Mouse (Mus musculus) c-Kit-positive CD71-negative TER-119-negative erythroid progenitor cells, embryonic 14.5 days (primary cell): ENCODE data around the gene Ascl4.

Experiments used
- DNase-seq: peaks from one replicate; pipeline ENCODE4 v3.0.0-alpha.2; 2013; ENCODE audit warnings: low read depth

Ascl4 gene

GRCm38 (mm10) chr10:85927676-85928445, at the start of gene Ascl4:
TSS of gene Ascl4 (plus strand) at chr10:85927681.
- no peak for DNase-seq

DNA sequence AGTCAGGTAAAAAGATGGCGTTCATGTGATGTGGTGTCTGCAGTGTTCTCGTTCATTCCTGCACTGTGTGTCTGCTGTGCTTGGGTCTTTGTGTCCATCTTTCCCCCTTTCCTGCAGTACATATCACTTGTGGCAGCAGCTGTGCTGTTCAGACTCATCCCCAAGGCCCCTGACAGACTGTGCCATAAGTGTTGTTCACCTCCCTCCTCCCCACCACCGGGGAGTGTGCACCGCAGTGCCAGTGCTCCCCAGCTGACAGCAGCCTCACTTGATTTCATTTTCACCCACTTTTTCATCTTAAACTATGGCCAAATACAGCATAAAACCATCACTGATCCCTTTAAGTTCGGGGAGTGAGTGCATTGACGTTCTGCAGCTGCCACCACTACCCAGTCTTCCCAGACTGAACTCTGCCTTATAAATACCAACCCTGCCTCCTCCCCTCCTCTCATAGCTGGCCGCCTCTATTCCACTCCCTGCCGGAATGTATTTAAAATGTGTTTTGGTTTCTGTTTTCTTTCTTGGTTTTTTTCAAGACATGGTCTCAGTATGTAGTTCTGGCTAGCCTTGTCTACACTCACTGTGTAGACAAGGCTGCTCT, 47.5 kb upstream of the Ascl4 start:
- no peak for DNase-seq

DNA sequence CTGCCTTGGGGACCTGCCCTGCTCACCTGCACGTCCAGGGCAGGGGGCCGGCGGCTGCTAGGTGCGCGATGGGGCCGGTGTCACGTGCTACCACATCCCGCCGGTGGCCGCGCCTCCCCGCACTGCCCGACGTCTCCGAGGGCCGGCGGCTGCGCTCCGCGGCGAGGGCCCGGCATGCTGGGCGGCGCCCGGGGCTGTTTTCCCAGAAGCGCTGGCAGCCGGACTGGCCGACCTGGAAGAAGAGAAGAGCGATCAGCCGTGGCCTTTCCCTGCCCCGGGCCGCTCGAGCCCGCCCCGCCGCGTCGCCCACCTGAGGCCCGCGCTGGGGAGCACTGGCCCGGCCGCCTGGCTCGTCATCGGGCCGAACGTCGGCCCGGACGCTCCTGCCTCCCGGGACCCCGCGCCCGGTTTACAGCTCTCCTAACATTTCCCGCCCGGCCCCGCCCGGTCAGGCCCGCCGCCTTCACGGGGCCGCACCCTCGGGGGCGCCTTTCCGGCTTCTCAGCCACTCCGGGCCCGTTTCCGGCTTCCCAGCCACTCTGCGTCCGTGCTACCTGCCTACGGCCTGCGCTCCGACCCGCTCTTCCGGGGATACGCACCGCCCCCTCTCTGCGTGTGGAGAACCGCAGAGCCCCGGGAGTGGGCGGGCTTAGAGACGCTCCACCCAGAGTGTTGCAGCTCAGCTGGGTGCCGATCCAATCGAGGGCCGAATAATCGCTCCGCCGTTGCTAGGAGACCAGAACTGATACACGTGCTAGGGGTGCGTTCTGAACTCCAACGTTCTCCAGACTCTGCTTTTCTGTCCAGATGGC, 10.8 kb upstream of the Ascl4 start, which contains the start of gene Prdm4:
Gene Prdm4, minus strand, starts transcription at position 645 of the 812 bp plus-strand sequence.
- DNase-seq = peak; percentile 97

DNA sequence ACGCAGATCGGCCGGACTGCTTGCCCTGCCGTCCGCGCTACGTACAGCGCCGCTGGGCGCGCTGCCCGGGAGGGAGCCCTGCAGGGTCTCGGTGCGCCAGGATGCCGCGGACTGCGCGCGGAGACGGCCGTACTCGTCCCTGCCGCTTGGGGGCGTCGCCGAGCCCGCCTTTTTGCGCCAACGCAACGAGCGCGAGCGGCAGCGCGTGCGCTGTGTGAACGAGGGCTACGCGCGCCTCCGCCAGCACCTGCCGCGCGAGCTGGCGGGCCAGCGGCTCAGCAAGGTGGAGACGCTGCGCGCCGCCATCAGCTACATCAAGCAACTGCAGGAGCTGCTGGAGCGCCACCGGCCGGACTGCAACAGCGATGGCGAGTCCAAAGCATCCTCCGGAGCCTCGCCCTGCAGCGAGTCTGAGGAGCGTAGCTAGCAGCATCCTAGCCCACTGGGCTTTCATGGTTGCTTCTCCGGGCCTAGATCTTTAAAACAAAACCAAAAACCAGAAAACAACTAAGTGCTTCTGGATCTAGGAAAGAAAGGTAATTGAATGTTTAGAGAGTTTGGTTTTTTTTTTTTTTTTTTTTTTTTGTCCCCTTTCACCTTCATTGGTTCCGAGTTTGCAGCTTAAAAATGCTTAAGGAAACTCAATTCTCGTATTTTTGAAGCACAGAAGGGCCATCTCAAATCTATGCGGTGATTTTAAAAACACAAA, 1.2 kb downstream of the Ascl4 start:
- peak; percentile 44 for DNase-seq

- no peak for DNase-seq
Measured at GRCm38 (mm10) chr10:85929208-85929591, 1.7 kb downstream of the Ascl4 start.

- no peak for DNase-seq
Measured at GRCm38 (mm10) chr10:85929962-85930361, 2.5 kb downstream of the Ascl4 start.

GRCm38 (mm10) chr10:85936280-85936965, 8.9 kb downstream of the Ascl4 start:
- no peak for DNase-seq

DNA sequence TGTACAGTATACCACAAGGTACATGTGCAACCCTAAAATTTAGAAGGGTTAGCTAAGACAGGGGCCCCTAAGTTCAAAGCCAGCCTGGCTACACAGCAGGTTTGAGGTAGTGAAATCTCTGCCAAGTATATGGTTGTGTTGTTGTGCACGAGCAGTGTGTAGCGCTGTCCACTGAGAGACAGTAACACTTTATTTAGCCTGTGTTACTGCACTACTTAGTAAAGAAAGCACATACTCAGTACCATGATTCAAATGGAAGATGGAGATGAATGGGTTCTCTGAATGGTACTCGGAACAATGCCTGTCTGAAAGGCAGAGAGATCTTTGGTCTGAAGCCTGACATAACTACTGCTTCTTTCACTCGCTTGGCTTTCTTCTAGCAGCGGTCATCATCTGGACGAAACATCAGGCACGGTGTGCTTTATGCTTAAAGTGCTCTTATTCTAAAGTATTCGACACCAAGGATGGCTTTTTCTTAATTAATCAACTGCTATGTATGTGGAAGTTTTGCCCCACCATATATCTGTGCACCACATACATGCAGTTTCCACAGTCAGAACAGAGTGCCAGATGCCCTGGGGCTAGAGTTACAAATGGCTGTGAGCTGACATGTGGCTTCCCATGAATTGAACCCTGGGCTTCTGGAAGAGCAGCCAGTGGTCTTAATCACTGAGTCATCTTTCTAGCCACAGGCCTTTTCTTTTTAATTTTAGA, 21.2 kb downstream of the Ascl4 start:
- DNase-seq = no peak

- DNase-seq = peak; percentile 5
Measured at GRCm38 (mm10) chr10:85951765-85952443, 24.4 kb downstream of the Ascl4 start.

DNA sequence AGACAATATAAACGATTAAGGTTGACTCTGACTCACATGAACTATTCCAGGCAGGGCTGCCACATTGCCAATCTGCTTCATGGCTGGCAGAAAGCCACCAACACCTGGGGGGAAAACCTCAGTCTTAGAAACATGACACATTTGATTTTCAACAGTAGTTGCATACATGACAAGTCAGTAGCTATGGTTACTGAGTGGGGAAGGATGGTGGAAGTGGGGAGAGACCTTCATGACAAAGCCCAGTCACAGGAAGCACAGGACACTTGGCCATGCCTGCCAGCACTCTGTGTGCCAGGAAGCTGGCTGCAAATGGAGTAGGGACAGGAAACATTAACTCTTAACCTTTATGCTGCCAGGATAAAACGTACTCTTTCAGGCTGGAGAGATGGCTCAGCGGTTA, 25.9 kb downstream of the Ascl4 start:
- DNase-seq = no peak

- DNase-seq = no peak
Measured at GRCm38 (mm10) chr10:85954429-85954828, 26.9 kb downstream of the Ascl4 start.

DNA sequence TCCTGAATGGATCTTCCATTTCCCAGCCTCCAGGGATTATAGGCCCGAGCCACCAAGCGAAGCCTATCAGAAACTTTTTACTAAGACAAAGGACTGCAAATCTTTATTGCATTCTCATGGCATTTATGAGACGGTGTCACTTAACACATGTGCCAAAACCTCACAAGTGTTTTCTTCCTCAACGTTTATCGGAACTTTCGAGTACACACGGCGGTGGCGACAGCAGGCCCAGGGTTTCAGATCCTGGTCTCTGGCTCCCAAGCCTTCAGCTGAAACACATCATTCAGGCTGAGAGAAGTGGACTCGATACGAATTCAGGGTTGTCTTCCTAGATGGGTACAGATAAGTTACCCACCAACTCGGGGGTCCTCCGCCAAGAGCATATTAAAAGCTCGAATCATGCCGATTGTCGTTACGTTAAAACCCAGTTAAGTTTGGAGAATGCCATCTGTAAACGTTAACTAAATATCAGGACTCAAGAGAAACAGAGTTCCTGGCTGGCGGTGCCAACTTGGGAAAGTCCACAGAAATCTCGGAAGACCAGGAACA, 29.5 kb downstream of the Ascl4 start:
- DNase-seq = peak; percentile 7

DNA sequence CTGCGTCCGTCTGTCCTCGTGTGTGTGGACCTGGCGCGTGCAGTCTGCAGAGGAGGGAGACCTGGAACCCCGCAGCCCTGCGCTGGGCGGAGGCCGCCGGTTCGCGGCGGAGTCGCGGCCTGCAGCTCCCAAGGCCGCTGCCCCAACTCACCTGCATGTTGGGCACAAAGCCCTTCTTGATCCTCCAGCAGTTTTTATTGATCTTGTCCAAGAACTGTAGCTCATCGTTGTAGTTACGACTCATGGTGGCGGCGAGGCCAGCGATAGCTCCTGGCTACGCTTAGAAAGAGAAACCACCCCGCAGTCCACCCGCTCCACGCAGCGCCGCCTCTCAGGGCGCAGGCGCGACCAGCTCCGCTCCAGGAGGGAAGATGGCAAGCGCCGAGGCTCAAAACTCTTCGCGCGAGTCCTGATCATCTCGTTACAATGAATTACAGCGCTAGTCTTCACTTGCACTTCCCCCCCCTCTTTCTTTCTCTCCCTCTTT, 30.0 kb downstream of the Ascl4 start, which contains the start of gene Rtcb:
Gene Rtcb, minus strand, starts transcription at position 360 of the 487 bp plus-strand sequence.
- DNase-seq = peak; percentile 95

GRCm38 (mm10) chr10:85962897-85963296, 35.4 kb downstream of the Ascl4 start:
- no peak for DNase-seq

DNA sequence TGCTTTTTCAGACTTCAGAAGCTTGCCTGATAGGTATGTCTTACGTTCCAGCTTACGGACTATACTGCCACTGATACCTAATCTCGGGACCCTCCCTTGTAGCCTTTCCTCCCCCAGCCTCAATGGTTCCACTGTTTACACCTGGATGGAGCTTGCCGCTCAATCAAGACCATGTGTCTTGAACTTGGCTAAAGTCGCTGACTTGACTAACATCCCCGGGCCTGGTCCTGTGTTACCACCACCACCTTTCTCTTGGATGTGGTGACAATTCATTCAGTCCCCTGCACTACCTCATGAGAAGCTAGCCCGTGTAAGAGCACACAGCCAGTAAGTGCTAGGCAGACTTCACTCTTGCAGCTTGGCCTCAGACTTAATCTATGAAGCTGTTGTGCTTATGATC, 36.8 kb downstream of the Ascl4 start:
- DNase-seq = no peak

GRCm38 (mm10) chr10:85966476-85966875, 39.0 kb downstream of the Ascl4 start:
- no peak for DNase-seq

GRCm38 (mm10) chr10:85967411-85968156, 40.1 kb downstream of the Ascl4 start:
- DNase-seq = no peak

GRCm38 (mm10) chr10:85968157-85968634, 40.7 kb downstream of the Ascl4 start:
- peak; percentile 53 for DNase-seq

DNA sequence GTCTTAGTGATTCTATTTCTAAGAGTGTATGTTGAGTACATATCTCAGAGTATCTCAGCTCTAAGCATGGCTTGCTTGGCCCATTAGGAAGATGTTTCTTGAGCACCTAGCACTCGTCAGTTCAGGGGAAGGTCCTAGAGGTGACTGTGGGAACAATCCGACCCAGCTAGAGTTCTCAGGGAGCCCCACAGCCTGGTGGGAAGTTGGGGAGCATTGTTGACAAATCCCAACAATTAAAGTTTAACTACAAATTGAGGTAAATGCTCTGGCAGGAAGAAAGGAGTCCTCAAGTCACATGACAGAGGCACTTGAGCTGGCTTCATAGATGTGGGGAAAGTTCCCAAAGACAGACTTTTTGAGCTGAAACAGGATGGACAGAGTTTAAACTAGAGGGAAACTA, 41.2 kb downstream of the Ascl4 start:
- DNase-seq = no peak
